Mouse (Mus musculus): ENCODE measurements around the gene Parp16.

DNA sequence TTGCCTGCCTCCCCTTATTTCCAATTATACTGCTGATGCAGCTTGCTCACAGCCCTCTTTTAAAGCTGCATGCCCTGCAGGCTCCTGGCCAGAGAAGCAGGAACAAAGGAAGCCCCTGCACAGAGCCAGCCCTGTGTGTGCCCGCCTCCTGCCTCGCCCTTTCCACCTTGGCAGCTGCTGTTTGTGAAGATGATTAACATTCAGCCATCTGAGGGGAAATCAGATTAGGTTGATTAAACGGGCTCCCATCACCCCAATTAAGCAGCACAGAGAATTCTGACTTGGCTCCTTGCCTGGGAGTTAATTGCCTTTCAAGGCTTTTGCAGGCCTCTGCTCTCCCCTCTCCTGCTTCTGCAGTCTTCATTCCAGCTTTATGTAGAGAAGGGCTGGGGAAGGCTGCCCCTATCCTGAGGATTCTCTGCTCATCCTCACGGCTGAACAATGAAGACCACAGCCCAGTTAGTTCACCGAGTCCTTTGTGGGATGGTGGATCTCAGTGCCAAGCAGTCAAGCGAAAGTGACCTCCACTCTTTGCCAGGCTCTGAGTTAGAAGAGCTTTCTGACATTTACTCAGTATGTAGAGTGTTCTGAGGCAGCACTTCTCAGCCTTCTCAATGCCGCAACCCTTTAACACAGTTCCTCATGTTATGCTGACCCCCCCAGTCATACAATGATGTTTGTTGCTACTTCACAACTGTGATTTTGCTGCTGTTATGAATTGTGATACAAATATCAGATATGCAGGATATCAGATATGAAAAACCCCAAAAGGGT, 72.8 kb downstream of the Parp16 start:
- TF ChIP-seq CTCF (IDR thresholded peaks at IDR 0.05; ENCODE audit: extremely low read depth, insufficient read length, insufficient replicate concordance, low read depth, low read length) (no peak), POLR2A (IDR thresholded peaks at IDR 0.05; ENCODE audit: low read depth, low read length) (no peak)

Data from small intestine, adult 2 months (tissue).